Mouse (Mus musculus) spleen, adult 2 months (tissue): Measurements from ENCODE around the gene Ift140. TPM values are rescaled to one million over a fixed set of nuclear protein-coding genes. Genes with fewer than 3 reads are reported as not detected.

Experiments
- DNase-seq, 2 experiments: peaks; one replicate each; pipeline versions ENCODE4 v3.0.0 to v3.0.0-alpha.2; 2012 to 2021; ENCODE audit warnings: low spot score in 2 of 2, low read depth in 1 of 2
- H3K27ac ChIP-seq: fragments of 200-500 bp; 2 replicates; pipeline ENCODE4 v1.5.1; 2012; ENCODE audit warnings: low read length, inconsistent platforms; ENCODE audit not compliant: insufficient read depth
- H3K27me3 ChIP-seq: fragments of 200-500 bp; 2 replicates; pipeline ENCODE4 v1.6.1; 2012; ENCODE audit warnings: mild to moderate bottlenecking, moderate library complexity, low read length, inconsistent platforms; ENCODE audit not compliant: control insufficient read depth, insufficient read depth
- H3K36me3 ChIP-seq: fragments of 200-500 bp; 2 replicates; pipeline ENCODE4 v1.6.1; 2012; ENCODE audit warnings: mild to moderate bottlenecking, low read length, inconsistent platforms; ENCODE audit not compliant: control insufficient read depth, insufficient read depth
- H3K4me1 ChIP-seq: fragments of 200-500 bp; 2 replicates; pipeline ENCODE4 v1.6.1; 2011; ENCODE audit warnings: inconsistent platforms; ENCODE audit not compliant: control insufficient read depth, insufficient read depth, insufficient read length
- H3K4me3 ChIP-seq: fragments of 200-500 bp; 2 replicates; pipeline ENCODE4 v1.5.1; 2011; ENCODE audit warnings: mild to moderate bottlenecking, inconsistent platforms; ENCODE audit not compliant: insufficient read depth, insufficient read length; ENCODE audit errors: extremely low read depth
- CTCF ChIP-seq: fragments of 200-500 bp; IDR thresholded peaks from 2 replicates; pipeline ENCODE4 v1.5.1; 2011; ENCODE audit warnings: mild to moderate bottlenecking, inconsistent platforms; ENCODE audit not compliant: insufficient read depth, insufficient read length, insufficient replicate concordance; ENCODE audit errors: extremely low read depth
- POLR2A ChIP-seq: fragments of 200-500 bp; IDR thresholded peaks from 2 replicates; pipeline ENCODE4 v1.6.1; 2011; ENCODE audit warnings: low read depth, low read length, inconsistent platforms
- WGBS: fragments of 180-500 bp; shearing (Covaris S2); methylation state at CpG from one replicate; pipeline ENCODE4 v1.1.7; 2018; 5-methylcytosine and 5-hydroxymethylcytosine counted together
- polyA plus RNA-seq: library from polyadenylated mRNA; depleted of rRNA; stranded (reverse); fragments of >200 nt; gene quantifications from 2 replicates; pipeline ENCODE4 v1.2.3, GENCODE M21; 2012

Gene Ift140
- polyA plus RNA-seq, 1 experiment, result 31.5 TPM

GRCm38 (mm10) chr17:25082887-25083286 is 67.0 kb downstream of the Ift140 start:
- Histone ChIP-seq H3K27me3 (no peaks in the 10 kb centered on the region), H3K27ac (peak overlapping the region; percentile 40; the same call in 1 of the 2 replicates), H3K4me1 (no peaks in the 10 kb centered on the region), H3K36me3 (peaks cover 3% of the 10 kb centered on the region), H3K4me3 (no peak overlapping the region)
- TF ChIP-seq POLR2A, result no peak
- no peak for TF ChIP-seq CTCF
- 89% methylated on average over 3 of the region's 3 CpGs for WGBS
- DNase-seq, result no peak

GRCm38 (mm10) chr17:25083444-25083931 is 67.6 kb downstream of the Ift140 start, which contains the start of gene Tmem204:
Gene Tmem204 (minus strand): TSS chr17:25083591.
- H3K27me3 ChIP-seq, result no peaks in the 10 kb centered on the region
- H3K36me3 ChIP-seq, result peaks cover 3% of the 10 kb centered on the region
- no peak for DNase-seq
- peak within 1 kb of the TSS; percentile 40; the same call in 1 of the 2 replicates for H3K27ac ChIP-seq
- WGBS, result 75% methylated on average over 7 of the region's 7 CpGs
- no peak within 1 kb of the TSS for H3K4me3 ChIP-seq
- no peak for TF ChIP-seq CTCF
- no peak for TF ChIP-seq POLR2A
- H3K4me1 ChIP-seq, result no peaks in the 10 kb centered on the region

GRCm38 (mm10) chr17:25084835-25085385 is 69.0 kb downstream of the Ift140 start:
- H3K4me3 ChIP-seq, result no peak overlapping the region
- WGBS, result 87% methylated on average over 13 of the region's 13 CpGs
- no peak for TF ChIP-seq CTCF
- no peak for TF ChIP-seq POLR2A
- no peak for DNase-seq
- H3K4me1 ChIP-seq, result no peaks in the 10 kb centered on the region
- H3K27me3 ChIP-seq, result no peaks in the 10 kb centered on the region
- H3K36me3 ChIP-seq, result peaks cover 8% of the 10 kb centered on the region
- no peak overlapping the region for H3K27ac ChIP-seq

DNA sequence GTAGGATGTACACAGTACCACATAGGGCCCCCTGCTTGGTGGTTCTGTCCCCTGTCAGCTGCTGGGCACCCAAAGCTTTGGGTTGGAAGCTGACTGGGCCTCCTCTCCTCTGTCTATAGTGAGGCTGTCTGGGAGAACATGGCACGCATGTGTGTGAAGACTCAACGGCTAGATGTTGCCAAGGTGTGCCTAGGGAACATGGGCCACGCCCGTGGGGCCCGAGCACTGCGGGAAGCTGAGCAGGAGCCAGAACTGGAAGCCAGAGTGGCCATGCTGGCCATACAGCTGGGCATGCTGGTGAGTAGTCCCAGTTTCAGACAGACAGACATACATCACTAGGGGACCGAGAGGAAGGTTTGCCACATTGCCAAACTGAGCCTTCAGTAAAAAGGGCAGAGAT is 70.8 kb downstream of the Ift140 start:
- peaks cover 10% of the 10 kb centered on the region for H3K36me3 ChIP-seq
- TF ChIP-seq CTCF (no peak), POLR2A (no peak)
- H3K27ac ChIP-seq, result no peak overlapping the region
- no peak overlapping the region for H3K4me3 ChIP-seq
- 88% methylated on average over 7 of the region's 7 CpGs for WGBS
- no peak for DNase-seq
- no peaks in the 10 kb centered on the region for H3K27me3 ChIP-seq
- no peaks in the 10 kb centered on the region for H3K4me1 ChIP-seq

GRCm38 (mm10) chr17:25089158-25089557 is 73.3 kb downstream of the Ift140 start:
- Histone ChIP-seq H3K27me3 (no peaks in the 10 kb centered on the region), H3K4me3 (no peak overlapping the region), H3K36me3 (peaks cover 16% of the 10 kb centered on the region), H3K27ac (peak overlapping the region; percentile 25; the same call in 1 of the 2 replicates), H3K4me1 (no peaks in the 10 kb centered on the region)
- DNase-seq, result no peak
- WGBS, result 89% methylated on average over 10 of the region's 10 CpGs
- TF ChIP-seq POLR2A (no peak), CTCF (no peak)

DNA sequence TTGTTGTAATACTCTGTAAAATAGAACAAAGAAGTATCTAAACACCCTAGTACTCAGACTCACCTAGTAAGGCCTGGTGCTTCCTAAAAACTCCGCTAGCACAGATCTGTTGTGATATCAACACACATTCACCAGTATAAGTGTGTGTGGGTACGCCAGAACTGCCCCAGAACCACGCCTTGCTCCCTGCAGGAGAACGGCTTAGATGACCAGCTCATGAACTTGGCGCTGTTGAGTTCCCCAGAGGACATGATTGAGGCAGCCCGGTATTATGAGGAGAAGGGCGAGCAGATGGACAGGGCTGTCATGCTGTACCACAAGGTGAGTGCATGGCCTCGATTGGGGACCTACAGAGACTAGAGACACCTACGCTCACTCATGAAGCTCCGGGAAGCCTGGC is 74.6 kb downstream of the Ift140 start:
- no peak overlapping the region for H3K27ac ChIP-seq
- H3K36me3 ChIP-seq, result peaks cover 19% of the 10 kb centered on the region
- WGBS, result 92% methylated on average over 10 of the region's 10 CpGs
- no peaks in the 10 kb centered on the region for H3K4me1 ChIP-seq
- H3K27me3 ChIP-seq, result no peaks in the 10 kb centered on the region
- H3K4me3 ChIP-seq, result no peak overlapping the region
- TF ChIP-seq POLR2A (no peak), CTCF (no peak)
- DNase-seq, result no peak

DNA sequence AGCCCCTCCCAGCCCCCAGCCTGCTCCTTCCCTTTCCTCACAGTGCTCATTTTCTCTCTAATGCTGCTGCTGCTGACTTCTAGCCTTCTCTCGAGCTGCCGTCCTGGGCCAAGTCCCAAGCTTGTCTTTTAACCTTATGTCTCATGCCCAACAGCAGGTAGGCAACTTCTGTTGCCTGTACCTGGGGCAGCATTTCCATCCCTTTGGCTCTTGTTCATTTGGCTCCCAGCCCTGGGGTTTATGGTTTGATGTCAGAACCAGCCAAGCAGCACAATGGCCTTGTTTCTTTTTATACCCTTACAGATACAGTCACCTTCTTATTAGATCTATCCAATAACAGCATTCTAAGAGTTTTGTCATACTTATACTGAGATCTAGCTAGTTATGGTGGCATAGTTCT is 80.3 kb downstream of the Ift140 start:
- no peaks in the 10 kb centered on the region for H3K27me3 ChIP-seq
- no peaks in the 10 kb centered on the region for H3K4me1 ChIP-seq
- no peak for DNase-seq
- H3K27ac ChIP-seq, result no peak overlapping the region
- H3K36me3 ChIP-seq, result peaks cover 27% of the 10 kb centered on the region
- no peak for TF ChIP-seq POLR2A
- TF ChIP-seq CTCF, result no peak
- H3K4me3 ChIP-seq, result no peak overlapping the region
- WGBS, result 93% methylated on average over 2 of the region's 2 CpGs
